Mouse (Mus musculus): ENCODE data around the gene Polr3h.

DNA sequence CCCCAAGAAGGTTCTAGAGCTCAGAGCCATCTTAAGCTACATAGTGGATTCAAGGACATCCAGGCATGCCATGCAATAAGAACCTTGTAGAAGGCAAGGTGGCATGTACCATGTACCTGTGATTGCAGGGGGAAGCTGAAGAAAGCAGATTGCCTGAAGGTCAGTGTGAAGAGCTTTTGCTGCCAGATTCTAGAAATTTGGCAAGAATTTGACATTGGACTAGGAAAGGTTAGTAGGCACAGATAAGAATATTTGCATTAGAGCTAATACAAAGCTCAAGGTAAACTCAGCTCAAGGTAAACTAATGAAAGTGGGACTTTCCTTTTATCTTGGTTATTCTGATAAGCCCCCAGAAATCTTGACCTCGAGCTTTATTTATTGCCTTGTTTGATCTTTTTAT, 38.2 kb upstream of the Polr3h start:
- no peak for TF ChIP-seq ELF1 (IDR thresholded peaks at IDR 0.05; ENCODE audit: low read depth, low read length)
- no peak for TF ChIP-seq E2F4 (IDR thresholded peaks at IDR 0.05; ENCODE audit: insufficient replicate concordance, low read depth, low read length)
- TF ChIP-seq CTCF (conservative IDR thresholded peaks at IDR 0.05 in 1 of 2, IDR thresholded peaks at IDR 0.05 in 1 of 2; ENCODE audit: low read depth in 2 of 2, low read length in 2 of 2), result no peak
- no peak for TF ChIP-seq ZKSCAN1 (IDR thresholded peaks at IDR 0.05; ENCODE audit: borderline replicate concordance, low read depth, low read length)
- TF ChIP-seq POLR2AphosphoS2 (IDR thresholded peaks at IDR 0.05; ENCODE audit: low read depth, low read length), result no peak
- TF ChIP-seq MXI1 (IDR thresholded peaks at IDR 0.05; ENCODE audit: low read depth, low read length), result no peak
- TF ChIP-seq POLR2A (IDR thresholded peaks at IDR 0.05; ENCODE audit: low read depth, low read length), result no peak
- TF ChIP-seq MEF2A (IDR thresholded peaks at IDR 0.05; ENCODE audit: borderline replicate concordance, low read depth, low read length), result no peak
- TF ChIP-seq MAX (IDR thresholded peaks at IDR 0.05; ENCODE audit: low read length), result no peak
- TF ChIP-seq HCFC1 (IDR thresholded peaks at IDR 0.05; ENCODE audit: low read depth, low read length), result no peak
- TF ChIP-seq ZNF384 (IDR thresholded peaks at IDR 0.05; ENCODE audit: low read depth, low read length), result no peak
- no peak for TF ChIP-seq EP300 (IDR thresholded peaks at IDR 0.05; ENCODE audit: low read length)

Measured in CH12.LX (cell line).